Comparison of ENCODE assay signal across 14 mouse cellular contexts in genomic region chr11:86468971-86469370, GRCm38 (mm10).
"Had no signal": no experiment of that assay in that cellular context is flagged by ENCODE, and none has a peak within 500 bp of the region (broad histone marks: within the 10 kb centered on the region; RNA-seq: fewer than 3 reads in every experiment).

No protein-coding gene starts in this region.

- H3K9me3 ChIP-seq: limb, embryonic 15.5 days; liver, embryonic 12.5 days; megakaryocyte, embryonic 14.5 days; midbrain, embryonic 15.5 days; neural tube, embryonic 12.5 days had no signal

- DNase-seq: kidney, postnatal 4 days; lung, postnatal 10 days; right cerebral cortex, postnatal 4 days; spleen, adult 18-20 months; thymus, adult 18-20 months; thymus, postnatal 14 days had no signal

- H3K27ac ChIP-seq: layer of hippocampus, adult 2 months; limb, embryonic 15.5 days; liver, embryonic 12.5 days; macrophage; midbrain, embryonic 15.5 days; neural tube, embryonic 12.5 days had no signal

- H3K9ac ChIP-seq: limb, embryonic 15.5 days; liver, embryonic 12.5 days; lung, embryonic 14.5 days; midbrain, embryonic 15.5 days; neural tube, embryonic 12.5 days had no signal

- H3K4me3 ChIP-seq: layer of hippocampus, adult 2 months; limb, embryonic 15.5 days; liver, embryonic 12.5 days; megakaryocyte, embryonic 14.5 days; midbrain, embryonic 15.5 days; neural tube, embryonic 12.5 days had no signal

- H3K4me1 ChIP-seq: liver, embryonic 12.5 days; neural tube, embryonic 12.5 days had no signal

- H3K36me3 ChIP-seq: limb, embryonic 15.5 days; liver, embryonic 12.5 days; midbrain, embryonic 15.5 days; neural tube, embryonic 12.5 days had no signal

- H3K27me3 ChIP-seq: limb, embryonic 15.5 days; midbrain, embryonic 15.5 days; neural tube, embryonic 12.5 days had no signal
